Mouse (Mus musculus) midbrain, postnatal 0 days (tissue): Measurements from ENCODE around the gene Sdccag8. TPM values are rescaled to one million over a fixed set of nuclear protein-coding genes. Genes with fewer than 3 reads are reported as not detected.

ENCODE experiments used
- ATAC-seq: fragments of 200-750 bp; cut with Nextera tagmentation; 2 replicates; pipeline ENCODE4 v1.8.0; 2017; ENCODE audit warnings: moderate number of reproducible peaks, mild to moderate bottlenecking, moderate TSS enrichment, moderate library complexity; ENCODE audit not compliant: low FRiP score
- DNase-seq: peaks from one replicate; pipeline ENCODE4 v3.0.0-alpha.2; 2015; ENCODE audit warnings: low spot score
- H3K27ac ChIP-seq: fragments of 300-500 bp; sonication (generic); 2 replicates; pipeline ENCODE4 v1.5.1; 2014; ENCODE audit warnings: low read depth, mild to moderate bottlenecking, low read length, mixed read lengths
- H3K27me3 ChIP-seq: fragments of 300-500 bp; sonication (generic); 2 replicates; pipeline ENCODE4 v1.6.1; 2014; ENCODE audit warnings: low read length, control low read depth, mixed read lengths; ENCODE audit not compliant: insufficient read depth
- H3K36me3 ChIP-seq: fragments of 300-500 bp; sonication (generic); 2 replicates; pipeline ENCODE4 v1.6.1; 2014; ENCODE audit warnings: low read length, control low read depth, mixed read lengths; ENCODE audit not compliant: insufficient read depth
- H3K4me1 ChIP-seq: fragments of 300-500 bp; sonication (generic); 2 replicates; pipeline ENCODE4 v1.6.1; 2014; ENCODE audit warnings: mild to moderate bottlenecking, control low read depth, antibody characterized with exemption, low read length, mixed read lengths; ENCODE audit not compliant: insufficient read depth
- H3K4me2 ChIP-seq: fragments of 300-500 bp; sonication (generic); 2 replicates; pipeline ENCODE4 v1.6.1; 2014; ENCODE audit warnings: low read depth, mild to moderate bottlenecking, low read length, mixed read lengths; ENCODE audit not compliant: poor library complexity, severe bottlenecking
- H3K4me3 ChIP-seq: fragments of 300-500 bp; sonication (generic); 2 replicates; pipeline ENCODE4 v1.5.1; 2014; ENCODE audit warnings: low read depth, mild to moderate bottlenecking, low read length, moderate library complexity
- H3K9ac ChIP-seq: fragments of 300-500 bp; sonication (generic); replicated peaks from 2 replicates; pipeline ENCODE4 v1.6.1; 2014; ENCODE audit warnings: mild to moderate bottlenecking, low read length, moderate library complexity, mixed read lengths; ENCODE audit not compliant: poor library complexity, severe bottlenecking
- H3K9me3 ChIP-seq: fragments of 300-500 bp; sonication (generic); 2 replicates; pipeline ENCODE4 v1.6.1; 2016; ENCODE audit warnings: low read length, control low read depth
- CTCF ChIP-seq: IDR thresholded peaks from 2 replicates; pipeline ENCODE4 v1.5.1; 2016; ENCODE audit warnings: antibody characterized with exemption, mild to moderate bottlenecking
- WGBS: fragments of 180-500 bp; shearing (Covaris S2); extraction: QIAGEN DNeasy Blood & Tissue Kit; methylation state at CpG from one replicate; pipeline ENCODE4 v1.1.7; 2014; 5-methylcytosine and 5-hydroxymethylcytosine counted together
- polyA plus RNA-seq: library from polyadenylated mRNA; unstranded; fragments of >200 nt; fragmentation: Nextera tagmentation; extraction: Ambion mirVana; gene quantifications from 2 replicates; pipeline ENCODE4 v1.2.1, GENCODE M21; 2015
- total RNA-seq: library from RNA; depleted of rRNA; stranded (reverse); fragments of >200 nt; gene quantifications from 2 replicates; pipeline ENCODE4 v1.2.3, GENCODE M21; 2014

Gene Sdccag8
- total and polyA plus RNA-seq, 2 experiments from 2014 or later: 6.1 to 26.8 TPM

- DNase-seq: no peak
- no peak for ATAC-seq
- Histone ChIP-seq H3K4me1 (peaks cover 3% of the 10 kb centered on the region; the same call in 1 of the 2 replicates), H3K27me3 (no peaks in the 10 kb centered on the region), H3K9ac (no peak overlapping the region), H3K36me3 (no peaks in the 10 kb centered on the region), H3K9me3 (no peaks in the 10 kb centered on the region), H3K4me2 (no peak overlapping the region), H3K4me3 (no peak overlapping the region), H3K27ac (no peak overlapping the region)
- WGBS: 72% methylated on average over 1 of the region's 1 CpGs
- no peak for TF ChIP-seq CTCF
Measured at GRCm38 (mm10) chr1:177008777-177009176, 194.3 kb downstream of the Sdccag8 start.

GRCm38 (mm10) chr1:177010041-177010440, 195.6 kb downstream of the Sdccag8 start:
- Histone ChIP-seq H3K27me3 (no peaks in the 10 kb centered on the region), H3K36me3 (no peaks in the 10 kb centered on the region), H3K4me2 (no peak overlapping the region), H3K4me3 (no peak overlapping the region), H3K9me3 (no peaks in the 10 kb centered on the region), H3K27ac (no peak overlapping the region), H3K4me1 (peaks cover 3% of the 10 kb centered on the region; the same call in 1 of the 2 replicates), H3K9ac (no peak overlapping the region)
- 20% methylated on average over 3 of the region's 3 CpGs for WGBS
- ATAC-seq (peak; percentile 36; the same call in 1 of the 2 replicates), DNase-seq (no peak)
- TF ChIP-seq CTCF: no peak

DNA sequence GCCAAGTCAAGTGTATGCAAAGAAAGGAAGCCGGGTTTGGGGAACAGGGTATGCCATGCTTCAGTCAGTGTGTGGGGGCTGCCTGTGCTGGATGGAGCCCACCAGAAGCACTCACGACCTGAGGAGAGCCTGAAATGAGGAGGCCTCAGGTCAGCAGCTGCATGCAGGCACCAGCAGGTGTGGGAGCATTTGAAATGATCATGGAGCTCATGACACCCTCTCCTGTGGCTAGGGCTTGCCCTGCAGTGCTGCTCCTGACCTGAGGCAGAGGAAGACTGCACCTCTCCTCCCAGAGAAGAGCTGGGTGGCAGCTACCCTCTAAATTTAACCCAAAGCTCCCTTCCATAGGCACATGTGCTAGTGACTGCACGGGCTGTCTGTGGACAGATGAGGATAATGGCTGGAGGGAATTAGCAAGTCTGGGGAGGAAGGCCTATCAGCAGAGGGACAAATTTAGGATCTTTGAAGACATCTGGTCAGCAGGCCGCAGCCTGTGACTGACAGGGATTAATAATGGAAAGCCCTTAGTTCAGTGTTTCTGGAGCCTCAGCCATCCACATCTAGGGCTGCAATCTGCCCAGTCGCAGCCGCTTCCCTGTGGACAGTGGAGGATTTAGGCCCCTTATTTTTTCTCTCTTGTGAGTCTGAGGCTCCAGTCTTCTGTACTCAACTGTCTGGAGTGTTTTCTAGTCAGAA, 196.3 kb downstream of the Sdccag8 start:
- H3K36me3 ChIP-seq: no peaks in the 10 kb centered on the region
- H3K27ac ChIP-seq: no peak overlapping the region
- WGBS: 37% methylated on average over 6 of the region's 6 CpGs
- no peaks in the 10 kb centered on the region for H3K9me3 ChIP-seq
- DNase-seq (no peak), ATAC-seq (no peak)
- no peak for TF ChIP-seq CTCF
- H3K27me3 ChIP-seq: no peaks in the 10 kb centered on the region
- H3K4me3 ChIP-seq: no peak overlapping the region
- no peak overlapping the region for H3K9ac ChIP-seq
- H3K4me2 ChIP-seq: no peak overlapping the region
- peaks cover 3% of the 10 kb centered on the region; the same call in 1 of the 2 replicates for H3K4me1 ChIP-seq

- Histone ChIP-seq H3K9ac (no peak overlapping the region), H3K4me3 (no peak overlapping the region), H3K27me3 (no peaks in the 10 kb centered on the region), H3K27ac (no peak overlapping the region), H3K4me2 (no peak overlapping the region), H3K36me3 (no peaks in the 10 kb centered on the region), H3K9me3 (no peaks in the 10 kb centered on the region), H3K4me1 (peaks cover 3% of the 10 kb centered on the region; the same call in 1 of the 2 replicates)
- no peak for ATAC-seq
- TF ChIP-seq CTCF: no peak
- 78% methylated on average over 13 of the region's 13 CpGs for WGBS
- no peak for DNase-seq
Measured at GRCm38 (mm10) chr1:177011688-177012087, 197.2 kb downstream of the Sdccag8 start.

DNA sequence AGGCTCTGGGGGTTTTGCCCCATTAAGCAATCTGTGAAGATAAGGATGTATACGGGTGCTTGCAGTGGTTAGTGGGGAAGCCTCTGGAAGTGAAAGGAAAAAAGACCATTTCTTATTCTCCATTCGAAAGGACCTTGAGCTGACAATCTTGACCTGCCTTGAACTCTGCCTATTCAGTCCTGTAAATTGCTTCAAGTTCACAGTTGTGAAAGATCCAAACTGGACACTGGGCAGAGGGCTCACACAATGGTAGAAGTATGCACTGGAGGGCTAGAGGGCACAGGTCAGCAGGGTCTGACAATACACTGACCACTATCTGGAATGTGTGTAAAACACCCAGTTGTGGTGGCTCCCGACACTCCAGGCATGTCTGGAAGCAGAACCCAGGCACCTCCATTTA, 198.3 kb downstream of the Sdccag8 start:
- peaks cover 3% of the 10 kb centered on the region; the same call in 1 of the 2 replicates for H3K4me1 ChIP-seq
- ATAC-seq: no peak
- no peaks in the 10 kb centered on the region for H3K9me3 ChIP-seq
- WGBS: 63% methylated on average over 3 of the region's 3 CpGs
- H3K27me3 ChIP-seq: no peaks in the 10 kb centered on the region
- no peak overlapping the region for H3K4me2 ChIP-seq
- H3K4me3 ChIP-seq: no peak overlapping the region
- no peak for TF ChIP-seq CTCF
- H3K9ac ChIP-seq: no peak overlapping the region
- no peaks in the 10 kb centered on the region for H3K36me3 ChIP-seq
- no peak for DNase-seq
- H3K27ac ChIP-seq: no peak overlapping the region

GRCm38 (mm10) chr1:177013313-177013712, 198.9 kb downstream of the Sdccag8 start:
- no peak overlapping the region for H3K4me2 ChIP-seq
- WGBS: 69% methylated on average over 1 of the region's 1 CpGs
- ATAC-seq: no peak

More at GRCm38 (mm10) chr1:177013313-177013712, 198.9 kb downstream of the Sdccag8 start:
- Histone ChIP-seq H3K4me1 (peaks cover 3% of the 10 kb centered on the region; the same call in 1 of the 2 replicates), H3K36me3 (no peaks in the 10 kb centered on the region), H3K9me3 (no peaks in the 10 kb centered on the region), H3K27ac (no peak overlapping the region), H3K27me3 (no peaks in the 10 kb centered on the region), H3K9ac (no peak overlapping the region), H3K4me3 (no peak overlapping the region)
- DNase-seq: no peak
- TF ChIP-seq CTCF: no peak
